Comparison of ENCODE assay signal across 18 mouse cellular contexts in the genomic region with DNA sequence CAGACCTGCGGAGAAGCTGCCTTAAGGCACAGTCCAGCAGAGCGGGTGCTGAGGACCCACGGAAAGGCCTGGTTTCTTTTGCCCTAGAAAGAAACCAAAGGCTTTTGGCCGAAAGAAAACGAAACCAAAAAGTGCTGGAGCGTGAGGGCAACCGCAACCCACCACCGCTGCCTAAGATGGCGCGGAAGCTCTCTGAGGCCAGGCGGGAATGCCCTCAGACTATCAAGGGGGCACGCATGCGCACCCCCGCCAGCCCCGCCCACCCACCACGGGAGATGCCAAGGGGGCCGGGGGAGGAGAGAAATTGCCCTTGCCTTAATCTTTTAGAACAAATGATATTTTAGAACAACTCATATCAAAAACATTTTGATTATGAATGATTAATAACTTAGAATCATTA.
"Had no signal": no experiment of that assay in that cellular context is flagged by ENCODE, and none has a peak within 500 bp of the region (broad histone marks: within the 10 kb centered on the region; RNA-seq: fewer than 3 reads in every experiment).

No protein-coding gene starts in this region.

- ATAC-seq: lung, postnatal 0 days; midbrain, embryonic 15.5 days had no signal

- DNase-seq: kidney, adult 18-20 months; kidney, postnatal 10 days; kidney, postnatal 36 days; layer of hippocampus, postnatal 36 days; liver, embryonic 13.5 days; lung, embryonic 14.5 days; right cerebral cortex, adult 18-20 months; right cerebral cortex, postnatal 14 days; right cerebral cortex, postnatal 4 days; thymus, postnatal 25 days had no signal

- H3K27me3 ChIP-seq: liver, embryonic 13.5 days; midbrain, embryonic 12.5 days; midbrain, embryonic 15.5 days; neural tube, embryonic 12.5 days; neural tube, embryonic 15.5 days had no signal

- H3K4me1 ChIP-seq: liver, embryonic 13.5 days; midbrain, embryonic 12.5 days; midbrain, embryonic 15.5 days; neural tube, embryonic 12.5 days; neural tube, embryonic 15.5 days had no signal

- H3K9me3 ChIP-seq: liver, embryonic 13.5 days; midbrain, embryonic 12.5 days; midbrain, embryonic 15.5 days; neural tube, embryonic 12.5 days; neural tube, embryonic 15.5 days had no signal

- H3K27ac ChIP-seq: left cerebral cortex, adult 2 months; liver, embryonic 13.5 days; macrophage; midbrain, embryonic 12.5 days; midbrain, embryonic 15.5 days; neural tube, embryonic 12.5 days; neural tube, embryonic 15.5 days; stomach, postnatal 0 days had no signal

- H3K9ac ChIP-seq: liver, embryonic 13.5 days; lung, embryonic 14.5 days; midbrain, embryonic 12.5 days; midbrain, embryonic 15.5 days; neural tube, embryonic 12.5 days; neural tube, embryonic 15.5 days had no signal

- H3K4me2 ChIP-seq: liver, embryonic 13.5 days; lung, embryonic 14.5 days; midbrain, embryonic 12.5 days; midbrain, embryonic 15.5 days; neural tube, embryonic 12.5 days; neural tube, embryonic 15.5 days had no signal

- H3K36me3 ChIP-seq: liver, embryonic 13.5 days; midbrain, embryonic 15.5 days had no signal

- H3K4me3 ChIP-seq: left cerebral cortex, adult 2 months; liver, embryonic 13.5 days; midbrain, embryonic 12.5 days; midbrain, embryonic 15.5 days; neural tube, embryonic 12.5 days; neural tube, embryonic 15.5 days had no signal
